Mouse (Mus musculus) neural tube, embryonic 15.5 days (tissue): ENCODE measurements around the gene Astn2. TPM values are rescaled to one million over a fixed set of nuclear protein-coding genes. Genes with fewer than 3 reads are reported as not detected.

Experiments
- ATAC-seq: fragments of 200-750 bp; cut with Nextera tagmentation; 2 replicates; pipeline ENCODE4 v1.8.0; 2017; ENCODE audit warnings: mild to moderate bottlenecking, moderate TSS enrichment, moderate library complexity; ENCODE audit not compliant: low FRiP score
- H3K27ac ChIP-seq: fragments of 300-500 bp; sonication (generic); replicated peaks from 2 replicates; pipeline ENCODE4 v1.5.1; 2015; ENCODE audit warnings: mild to moderate bottlenecking, inconsistent platforms
- H3K27me3 ChIP-seq: fragments of 300-500 bp; sonication (generic); replicated peaks from 2 replicates; pipeline ENCODE4 v1.6.1; 2015; ENCODE audit warnings: inconsistent platforms
- H3K36me3 ChIP-seq: fragments of 300-500 bp; sonication (generic); 2 replicates; pipeline ENCODE4 v1.6.1; 2015; ENCODE audit warnings: inconsistent platforms
- H3K4me1 ChIP-seq: fragments of 300-500 bp; sonication (generic); 2 replicates; pipeline ENCODE4 v1.6.1; 2015; ENCODE audit warnings: inconsistent platforms
- H3K4me2 ChIP-seq: fragments of 300-500 bp; sonication (generic); 2 replicates; pipeline ENCODE4 v1.6.1; 2015; ENCODE audit warnings: inconsistent platforms, mild to moderate bottlenecking, moderate library complexity
- H3K4me3 ChIP-seq: fragments of 300-500 bp; sonication (generic); replicated peaks from 2 replicates; pipeline ENCODE4 v1.5.1; 2015; ENCODE audit warnings: mild to moderate bottlenecking, inconsistent platforms
- H3K9ac ChIP-seq: fragments of 300-500 bp; sonication (generic); replicated peaks from 2 replicates; pipeline ENCODE4 v1.6.1; 2015; ENCODE audit warnings: mild to moderate bottlenecking, inconsistent platforms
- H3K9me3 ChIP-seq: fragments of 300-500 bp; sonication (generic); replicated peaks from 2 replicates; pipeline ENCODE4 v1.6.1; 2016; ENCODE audit warnings: inconsistent platforms
- WGBS: fragments of 180-500 bp; shearing (Covaris S2); methylation state at CpG from one replicate; pipeline ENCODE4 v1.1.7; 2015; ENCODE audit warnings: mixed read lengths; 5-methylcytosine and 5-hydroxymethylcytosine counted together
- polyA plus RNA-seq: library from polyadenylated mRNA; unstranded; fragments of >200 nt; fragmentation: Nextera tagmentation; extraction: Ambion mirVana; gene quantifications from 2 replicates; pipeline ENCODE4 v1.2.1, GENCODE M21; 2015

Gene Astn2
- polyA plus RNA-seq, 1 experiment from 2014 or later, result 3.9 TPM

DNA sequence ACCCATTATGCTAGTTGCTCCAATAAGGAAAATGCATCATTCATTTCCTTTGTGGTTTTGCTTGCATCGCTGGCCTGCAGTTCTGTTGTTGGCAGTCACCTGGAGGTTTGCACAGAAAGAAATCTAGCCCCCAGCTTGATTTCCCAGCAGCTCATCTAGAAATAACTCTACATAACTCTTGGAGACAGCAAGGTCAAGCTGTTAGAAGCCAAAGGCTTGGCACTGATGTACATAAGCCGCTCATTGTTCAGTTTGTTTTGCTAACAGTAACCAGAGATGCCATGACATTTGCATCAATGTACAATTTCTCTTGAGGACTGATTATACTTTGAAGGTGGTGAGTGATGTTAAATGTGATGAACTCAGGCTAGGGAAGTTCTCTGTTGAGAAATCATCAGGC lies 583.3 kb downstream of the Astn2 start:
- Histone ChIP-seq H3K4me1 (peaks cover 14% of the 10 kb centered on the region), H3K27me3 (no peaks in the 10 kb centered on the region), H3K9me3 (no peaks in the 10 kb centered on the region), H3K4me3 (no peak overlapping the region), H3K36me3 (no peaks in the 10 kb centered on the region), H3K9ac (no peak overlapping the region), H3K27ac (no peak overlapping the region), H3K4me2 (no peak overlapping the region)
- 78% methylated on average over 2 of the region's 2 CpGs for WGBS
- ATAC-seq, result no peak

DNA sequence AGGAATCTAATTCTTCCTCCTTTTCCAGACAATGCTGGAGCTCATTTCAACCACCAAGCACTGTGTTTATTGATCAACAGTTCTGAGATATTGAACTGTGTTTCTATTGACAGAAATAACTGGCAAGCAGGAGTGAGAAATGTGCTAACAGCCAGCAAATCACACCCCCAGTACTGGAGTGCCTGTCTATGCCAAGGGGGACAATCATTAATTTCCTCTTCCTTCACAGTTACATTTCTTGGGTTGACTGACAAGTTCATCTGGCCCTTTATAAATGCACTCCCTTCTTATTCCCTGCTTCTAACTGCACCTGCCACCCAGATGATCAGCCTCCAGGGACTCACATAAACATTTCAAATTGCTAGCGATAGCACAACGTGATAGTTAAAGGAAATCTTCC lies 584.2 kb downstream of the Astn2 start:
- WGBS, result 27% methylated on average over 2 of the region's 2 CpGs

DNA sequence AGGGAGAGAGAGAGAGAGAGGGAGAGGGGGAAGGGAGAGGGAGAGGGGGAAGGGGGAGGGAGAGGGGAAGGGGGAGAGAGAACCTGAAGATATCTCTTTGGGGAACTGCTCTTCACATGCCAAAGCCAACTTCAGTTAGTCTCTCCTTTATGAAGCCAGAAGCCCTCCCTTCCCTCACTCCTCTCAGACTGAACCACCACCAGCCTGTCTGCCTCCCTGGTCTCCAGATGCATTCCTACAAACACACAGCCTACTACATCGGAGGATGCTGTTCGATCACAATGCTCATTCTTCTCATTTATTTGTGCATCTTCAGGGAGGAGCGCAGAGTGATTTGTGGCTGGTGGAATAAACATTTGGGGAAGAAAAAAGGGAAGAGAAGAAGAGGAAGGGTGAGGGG lies 584.6 kb downstream of the Astn2 start:
- H3K9ac ChIP-seq, result no peak overlapping the region
- H3K4me3 ChIP-seq, result no peak overlapping the region
- no peaks in the 10 kb centered on the region for H3K9me3 ChIP-seq
- WGBS, result 37% methylated on average over 3 of the region's 3 CpGs
- no peak for ATAC-seq
- no peaks in the 10 kb centered on the region for H3K36me3 ChIP-seq
- H3K4me1 ChIP-seq, result peaks cover 14% of the 10 kb centered on the region
- H3K4me2 ChIP-seq, result no peak overlapping the region
- no peaks in the 10 kb centered on the region for H3K27me3 ChIP-seq
- H3K27ac ChIP-seq, result no peak overlapping the region

More for the DNA sequence above, 584.2 kb downstream of the Astn2 start:
- peaks cover 14% of the 10 kb centered on the region for H3K4me1 ChIP-seq
- H3K27me3 ChIP-seq, result no peaks in the 10 kb centered on the region
- no peak overlapping the region for H3K4me3 ChIP-seq
- no peaks in the 10 kb centered on the region for H3K36me3 ChIP-seq
- H3K27ac ChIP-seq, result no peak overlapping the region
- ATAC-seq, result no peak
- H3K9ac ChIP-seq, result no peak overlapping the region
- H3K9me3 ChIP-seq, result no peaks in the 10 kb centered on the region
- H3K4me2 ChIP-seq, result no peak overlapping the region

DNA sequence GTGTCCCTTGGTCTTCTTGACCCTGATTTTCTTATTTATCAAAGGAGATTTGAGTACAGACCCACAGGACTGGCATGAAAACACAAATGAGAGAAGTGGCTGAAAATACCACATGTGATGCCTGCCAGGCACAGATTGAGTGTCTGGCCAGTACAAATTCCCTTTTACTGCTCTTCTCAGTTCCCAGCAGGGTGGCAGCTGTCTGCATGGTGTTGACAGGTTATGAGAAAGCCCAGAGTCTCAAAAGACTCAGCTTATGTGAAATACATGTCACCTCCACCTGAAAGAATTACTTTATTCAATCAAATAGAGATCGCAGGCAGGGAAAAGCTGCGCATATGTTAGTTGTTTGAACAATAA lies 590.3 kb downstream of the Astn2 start:
- no peak overlapping the region for H3K9ac ChIP-seq
- no peaks in the 10 kb centered on the region for H3K9me3 ChIP-seq
- ATAC-seq, result no peak
- no peak overlapping the region for H3K4me2 ChIP-seq
- no peaks in the 10 kb centered on the region for H3K36me3 ChIP-seq
- no peak overlapping the region for H3K27ac ChIP-seq
- no peaks in the 10 kb centered on the region for H3K4me1 ChIP-seq
- H3K4me3 ChIP-seq, result no peak overlapping the region
- no peaks in the 10 kb centered on the region for H3K27me3 ChIP-seq
- WGBS, result 78% methylated on average over 2 of the region's 2 CpGs

DNA sequence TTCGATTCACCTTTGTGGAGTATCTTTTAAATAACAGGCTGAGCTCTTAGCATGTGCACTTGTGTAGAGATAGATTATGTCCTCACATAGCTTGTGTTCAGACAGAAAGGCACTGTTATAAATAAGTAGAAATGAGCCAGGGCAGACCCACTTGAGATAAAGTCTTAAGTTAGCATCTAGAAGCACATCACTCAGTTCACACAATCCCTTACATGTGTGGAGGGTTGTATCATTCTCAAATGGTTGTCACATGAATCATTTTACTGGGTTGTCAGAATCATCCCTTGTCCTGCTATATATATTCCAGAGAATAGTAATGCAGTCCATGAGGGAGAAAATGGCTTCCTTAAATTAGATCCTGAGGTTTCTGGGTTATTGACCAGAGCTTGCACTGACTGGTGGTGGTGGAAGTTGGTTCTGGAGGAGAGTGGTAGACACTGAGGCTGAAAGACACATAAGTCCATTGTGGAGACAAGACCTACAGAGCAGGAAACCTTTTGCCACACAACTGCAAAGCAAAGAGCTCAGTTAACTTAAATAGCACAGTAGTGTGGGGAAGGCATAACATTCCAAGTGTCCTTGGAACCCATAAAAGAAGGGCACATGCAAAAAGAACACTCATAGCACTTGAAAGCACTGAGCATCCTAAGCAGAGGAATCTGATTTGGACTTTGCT lies 590.8 kb downstream of the Astn2 start:
- ATAC-seq, result no peak
- Histone ChIP-seq H3K27me3 (no peaks in the 10 kb centered on the region), H3K4me1 (no peaks in the 10 kb centered on the region), H3K9ac (no peak overlapping the region), H3K36me3 (no peaks in the 10 kb centered on the region), H3K4me3 (no peak overlapping the region), H3K27ac (no peak overlapping the region), H3K4me2 (no peak overlapping the region), H3K9me3 (no peaks in the 10 kb centered on the region)
- WGBS, result 98% methylated on average over 1 of the region's 1 CpGs

DNA sequence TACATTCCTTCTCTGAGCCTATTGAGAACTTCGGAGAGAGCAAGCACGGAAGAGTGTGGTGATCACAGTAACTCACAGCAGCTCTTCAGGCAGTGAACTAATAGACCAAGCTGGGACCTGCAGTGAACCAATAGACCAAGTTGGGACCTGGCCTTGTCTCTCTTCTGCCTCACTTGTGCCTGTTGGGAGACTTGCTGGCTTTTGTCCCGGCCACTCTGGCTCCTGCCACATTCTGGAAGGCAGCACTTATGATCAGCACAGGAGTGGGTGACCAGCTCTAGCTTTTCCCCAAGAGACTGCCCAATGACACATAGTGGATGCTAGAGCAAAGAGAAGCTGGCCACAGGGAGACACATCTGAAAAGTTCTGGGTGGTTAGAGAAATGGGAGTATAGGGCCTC lies 597.1 kb downstream of the Astn2 start:
- Histone ChIP-seq H3K36me3 (no peaks in the 10 kb centered on the region), H3K4me3 (no peak overlapping the region), H3K27ac (no peak overlapping the region), H3K4me2 (no peak overlapping the region), H3K4me1 (peaks cover 4% of the 10 kb centered on the region; the same call in 1 of the 2 replicates), H3K9ac (no peak overlapping the region), H3K27me3 (no peaks in the 10 kb centered on the region), H3K9me3 (no peaks in the 10 kb centered on the region)
- 88% methylated on average over 3 of the region's 3 CpGs for WGBS
- no peak for ATAC-seq

DNA sequence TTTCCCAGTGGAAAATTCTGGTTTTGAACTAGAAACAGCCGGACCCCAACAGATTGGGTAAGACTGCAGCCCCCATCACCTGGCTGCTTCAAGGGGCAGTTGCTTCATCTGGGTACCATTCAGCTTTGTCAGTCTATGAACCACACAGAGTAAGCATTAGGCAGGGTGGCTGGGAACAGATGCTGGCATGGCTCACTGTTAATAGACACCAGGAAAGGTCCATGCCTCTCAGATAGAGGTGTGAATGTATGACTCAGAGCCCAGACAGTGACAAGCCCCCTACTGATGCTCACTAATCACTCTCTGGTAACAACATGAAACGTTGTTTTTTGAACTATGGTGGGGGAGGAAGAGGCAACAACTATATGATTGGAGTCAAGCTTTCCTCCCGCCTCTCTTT lies 603.2 kb downstream of the Astn2 start:
- H3K36me3 ChIP-seq, result no peaks in the 10 kb centered on the region
- no peak overlapping the region for H3K4me2 ChIP-seq
- H3K4me3 ChIP-seq, result no peak overlapping the region
- H3K27ac ChIP-seq, result no peak overlapping the region
- no peak overlapping the region for H3K9ac ChIP-seq
- peaks cover 4% of the 10 kb centered on the region; the same call in 1 of the 2 replicates for H3K4me1 ChIP-seq
- ATAC-seq, result no peak
- 76% methylated on average over 3 of the region's 3 CpGs for WGBS
- no peaks in the 10 kb centered on the region for H3K27me3 ChIP-seq
- no peaks in the 10 kb centered on the region for H3K9me3 ChIP-seq

DNA sequence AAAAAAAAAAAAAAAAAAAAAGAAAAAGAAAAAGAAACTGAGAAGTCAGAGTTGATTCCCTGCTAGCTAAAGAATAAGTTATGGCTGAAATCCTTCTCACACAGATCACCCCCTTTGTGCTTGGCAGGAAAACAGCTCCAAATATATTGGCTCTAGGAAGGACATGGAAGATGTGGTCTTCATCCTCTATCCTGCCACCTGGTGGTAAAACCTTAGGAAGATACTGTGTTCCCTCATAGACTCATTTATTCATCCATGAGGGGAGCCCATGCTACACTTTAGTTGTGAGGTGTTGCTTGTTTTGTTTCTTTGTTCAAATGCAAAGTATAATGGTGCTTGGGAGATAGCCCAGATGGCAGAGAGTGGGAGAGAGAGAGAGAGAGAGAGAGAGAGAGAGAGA lies 613.4 kb downstream of the Astn2 start:
- H3K9me3 ChIP-seq, result no peaks in the 10 kb centered on the region
- H3K4me2 ChIP-seq, result no peak overlapping the region
- H3K27me3 ChIP-seq, result no peaks in the 10 kb centered on the region
- no peak overlapping the region for H3K9ac ChIP-seq
- H3K4me1 ChIP-seq, result no peaks in the 10 kb centered on the region
- H3K4me3 ChIP-seq, result no peak overlapping the region
- H3K36me3 ChIP-seq, result no peaks in the 10 kb centered on the region
- no peak for ATAC-seq
- H3K27ac ChIP-seq, result no peak overlapping the region

DNA sequence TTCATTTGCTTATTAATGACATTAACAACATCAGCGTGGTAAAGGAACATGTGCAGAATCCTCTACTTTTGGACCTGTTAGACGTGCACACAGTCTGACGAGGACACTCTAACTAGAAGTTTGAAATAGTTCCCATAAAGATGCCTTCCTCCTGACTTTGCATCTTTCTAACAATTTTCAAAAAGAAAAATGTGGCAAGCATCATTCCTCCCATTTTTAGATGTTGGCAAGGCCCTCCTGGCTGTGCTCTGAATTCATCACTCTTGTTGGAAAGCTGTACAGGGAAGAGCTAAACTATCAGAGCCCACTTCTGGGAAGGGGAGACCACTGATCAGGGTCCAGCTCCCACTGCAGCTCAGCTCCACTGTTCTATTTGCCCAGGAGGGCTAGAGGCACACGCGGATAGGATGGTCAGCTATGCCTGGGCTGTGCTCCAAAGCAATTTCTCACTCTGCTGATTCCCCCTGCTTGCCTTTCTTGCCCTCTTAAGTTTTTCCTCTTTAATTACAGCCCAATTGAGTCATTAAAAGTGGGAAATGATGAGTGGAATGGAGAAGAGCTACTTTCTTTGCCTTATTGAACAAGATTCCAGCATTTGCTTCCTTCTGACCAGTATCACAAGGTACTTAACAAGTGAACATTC lies 630.9 kb downstream of the Astn2 start:
- Histone ChIP-seq H3K9ac (no peak overlapping the region), H3K4me3 (no peak overlapping the region), H3K9me3 (no peaks in the 10 kb centered on the region), H3K4me1 (no peaks in the 10 kb centered on the region), H3K27me3 (no peaks in the 10 kb centered on the region), H3K27ac (no peak overlapping the region), H3K36me3 (no peaks in the 10 kb centered on the region), H3K4me2 (no peak overlapping the region)
- ATAC-seq, result no peak
- 83% methylated on average over 5 of the region's 5 CpGs for WGBS

DNA sequence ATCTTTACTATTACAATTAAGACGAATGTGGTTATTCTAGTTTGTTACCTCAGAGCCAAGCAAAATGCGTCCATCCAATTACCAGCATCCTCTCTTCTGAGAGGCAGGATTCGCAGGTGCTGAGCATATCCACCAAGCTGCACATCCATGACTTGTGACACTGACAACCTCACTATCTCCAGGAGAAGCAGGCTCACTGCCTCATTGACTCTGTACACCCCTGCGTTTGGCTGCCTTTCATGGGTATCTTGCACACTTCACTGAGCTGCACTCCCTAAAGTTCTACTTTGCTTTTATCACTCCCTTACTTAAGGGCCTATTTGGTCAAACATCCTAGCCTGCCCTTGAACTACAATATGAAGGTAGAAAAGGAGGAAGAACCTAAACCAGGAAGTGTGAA lies 633.5 kb downstream of the Astn2 start:
- Histone ChIP-seq H3K27me3 (no peaks in the 10 kb centered on the region), H3K9ac (no peak overlapping the region), H3K4me2 (no peak overlapping the region), H3K27ac (no peak overlapping the region), H3K9me3 (no peaks in the 10 kb centered on the region), H3K4me1 (no peaks in the 10 kb centered on the region), H3K4me3 (no peak overlapping the region), H3K36me3 (no peaks in the 10 kb centered on the region)
- ATAC-seq, result no peak
- 91% methylated on average over 4 of the region's 4 CpGs for WGBS

DNA sequence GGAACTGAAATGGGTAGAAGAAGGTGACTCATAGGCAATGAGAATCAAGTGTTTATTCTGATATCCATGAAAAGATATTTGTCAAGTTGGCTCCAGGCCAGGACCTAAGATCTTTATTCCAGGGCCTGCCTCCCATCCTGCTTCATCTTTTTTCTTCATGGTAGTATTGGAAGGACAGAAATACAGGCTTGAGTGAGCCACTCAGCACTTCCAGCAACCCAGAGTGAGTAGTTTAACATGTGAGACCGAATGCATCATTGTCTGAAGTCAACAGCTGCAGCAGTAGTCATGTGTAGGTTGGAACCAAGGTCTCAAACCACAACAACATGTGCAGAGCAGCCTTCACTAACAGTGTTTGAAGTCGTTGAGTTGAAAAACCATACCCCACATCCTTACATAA lies 636.5 kb downstream of the Astn2 start:
- no peaks in the 10 kb centered on the region for H3K27me3 ChIP-seq
- no peaks in the 10 kb centered on the region for H3K9me3 ChIP-seq
- H3K4me1 ChIP-seq, result peaks cover 4% of the 10 kb centered on the region
- H3K4me3 ChIP-seq, result no peak overlapping the region
- no peak overlapping the region for H3K27ac ChIP-seq
- ATAC-seq, result no peak
- no peak overlapping the region for H3K4me2 ChIP-seq
- H3K9ac ChIP-seq, result no peak overlapping the region
- H3K36me3 ChIP-seq, result no peaks in the 10 kb centered on the region
- 78% methylated on average over 2 of the region's 2 CpGs for WGBS

DNA sequence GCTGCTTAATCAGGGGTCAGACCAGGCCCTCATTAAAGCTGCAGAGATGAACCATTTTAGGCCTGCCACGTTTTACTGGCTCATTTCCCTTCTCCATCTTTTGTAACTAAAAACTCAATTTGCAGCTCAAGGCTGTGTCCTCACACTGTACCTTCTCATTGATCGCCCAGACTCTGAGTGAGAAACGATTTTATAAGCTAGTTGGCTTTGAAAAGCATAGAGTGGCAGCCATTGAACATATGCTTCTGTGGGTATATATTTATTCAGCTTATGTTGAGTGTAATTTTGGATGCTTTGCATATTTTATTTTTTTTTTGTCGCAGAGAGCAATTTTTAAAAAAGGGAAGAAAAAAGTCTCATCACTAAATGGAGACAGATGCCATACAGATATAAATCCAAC lies 637.0 kb downstream of the Astn2 start:
- Histone ChIP-seq H3K4me3 (no peak overlapping the region), H3K9me3 (no peaks in the 10 kb centered on the region), H3K9ac (no peak overlapping the region), H3K27me3 (no peaks in the 10 kb centered on the region), H3K36me3 (no peaks in the 10 kb centered on the region), H3K4me1 (peaks cover 4% of the 10 kb centered on the region), H3K27ac (no peak overlapping the region), H3K4me2 (no peak overlapping the region)
- ATAC-seq, result no peak
- WGBS, result 76% methylated on average over 4 of the region's 4 CpGs
